Mouse (Mus musculus) small intestine, adult 10 weeks (tissue): ENCODE results near the gene Gabarapl1. TPM values are rescaled to one million over a fixed set of nuclear protein-coding genes. Genes with fewer than 3 reads are reported as not detected.

ENCODE experiments used
- polyA plus RNA-seq: library from polyadenylated mRNA; stranded (reverse); fragments of 350-450 nt; fragmentation: Illumina TruSeq; extraction: RNeasy Lipid Tissue Mini Kit (QIAGEN cat#74804); gene quantifications from one replicate; pipeline ENCODE4 v1.2.3, GENCODE M21; 2014; ENCODE audit warnings: low replicate concordance

The Gabarapl1 gene
- polyA plus RNA-seq: 3.5 TPM

GRCm38 (mm10) chr6:129532942-129533860, at the start of gene Gabarapl1:
Gabarapl1 (plus strand) TSS chr6:129533160.

GRCm38 (mm10) chr6:129507024-129507423, 25.9 kb upstream of the Gabarapl1 start, which contains the start of gene Olr1:
Olr1 (minus strand) TSS chr6:129507165.

GRCm38 (mm10) chr6:129512367-129512766, 20.6 kb upstream of the Gabarapl1 start, which contains the start of gene Tmem52b:
Tmem52b (plus strand) TSS chr6:129512555.

GRCm38 (mm10) chr6:129577605-129578004, 44.6 kb downstream of the Gabarapl1 start, which contains the start of gene Klre1:
Klre1 (plus strand) TSS chr6:129577905.

GRCm38 (mm10) chr6:129591508-129591907, 58.5 kb downstream of the Gabarapl1 start, which contains the start of gene Klrd1:
Klrd1 (plus strand) TSS chr6:129591782.

Other genes with a start within 250 kb of the Gabarapl1 start
- not detected for gene 4922502D21Rik, start 201.4 kb upstream of the Gabarapl1 start, polyA plus RNA-seq
- 1.6 TPM for gene Clec12a, start 190.5 kb upstream of the Gabarapl1 start, polyA plus RNA-seq
- not detected for gene Clec12b, start 147.3 kb upstream of the Gabarapl1 start, polyA plus RNA-seq
- 10.4 TPM for gene Clec1b, start 135.9 kb upstream of the Gabarapl1 start, polyA plus RNA-seq
- gene Clec9a, start 124.3 kb upstream of the Gabarapl1 start, polyA plus RNA-seq: 6.2 TPM
- 2.8 TPM for gene Clec1a, start 81.2 kb upstream of the Gabarapl1 start, polyA plus RNA-seq
- gene Olr1, start 26.0 kb upstream of the Gabarapl1 start, polyA plus RNA-seq: not detected
- gene Tmem52b, start 20.6 kb upstream of the Gabarapl1 start, polyA plus RNA-seq: not detected
- 1.4 TPM for gene Klre1, start 44.7 kb downstream of the Gabarapl1 start, polyA plus RNA-seq
- 48.6 TPM for gene Klrd1, start 58.6 kb downstream of the Gabarapl1 start, polyA plus RNA-seq
- 4.7 TPM for gene Klrk1, start 90.7 kb downstream of the Gabarapl1 start, polyA plus RNA-seq
- not detected for gene Klrc3, start 110.2 kb downstream of the Gabarapl1 start, polyA plus RNA-seq
- gene Klrc2, start 127.5 kb downstream of the Gabarapl1 start, polyA plus RNA-seq: 0.45 TPM
- 1.2 TPM for gene Klrc1, start 145.8 kb downstream of the Gabarapl1 start, polyA plus RNA-seq
- gene Klri1, start 184.0 kb downstream of the Gabarapl1 start, polyA plus RNA-seq: 4.0 TPM
- gene Klri2, start 207.3 kb downstream of the Gabarapl1 start, polyA plus RNA-seq: 0.30 TPM